Mouse (Mus musculus) embryonic facial prominence, embryonic 12.5 days (tissue): Measurements from ENCODE around the gene Clstn2. TPM values are rescaled to one million over a fixed set of nuclear protein-coding genes. Genes with fewer than 3 reads are reported as not detected.

Experiments used
- ATAC-seq: fragments of 200-750 bp; cut with Nextera tagmentation; 2 replicates; pipeline ENCODE4 v1.8.0; 2017; ENCODE audit not compliant: insufficient number of reproducible peaks, insufficient read depth, low FRiP score, low TSS enrichment
- H3K27ac ChIP-seq: fragments of 300-500 bp; sonication (generic); 2 replicates; pipeline ENCODE4 v1.5.1; 2016; ENCODE audit warnings: mild to moderate bottlenecking
- H3K27me3 ChIP-seq: fragments of 300-500 bp; sonication (generic); 2 replicates; pipeline ENCODE4 v1.6.1; 2016; ENCODE audit warnings: mild to moderate bottlenecking, moderate library complexity
- H3K36me3 ChIP-seq: fragments of 300-500 bp; sonication (generic); 2 replicates; pipeline ENCODE4 v1.6.1; 2016; ENCODE audit warnings: mild to moderate bottlenecking
- H3K4me1 ChIP-seq: fragments of 300-500 bp; sonication (generic); 2 replicates; pipeline ENCODE4 v1.6.1; 2016
- H3K4me2 ChIP-seq: fragments of 300-500 bp; sonication (generic); replicated peaks from 2 replicates; pipeline ENCODE4 v1.6.1; 2016; ENCODE audit warnings: mild to moderate bottlenecking, moderate library complexity
- H3K4me3 ChIP-seq: fragments of 300-500 bp; sonication (generic); 2 replicates; pipeline ENCODE4 v1.5.1; 2016; ENCODE audit warnings: mild to moderate bottlenecking
- H3K9ac ChIP-seq: fragments of 300-500 bp; sonication (generic); 2 replicates; pipeline ENCODE4 v1.6.1; 2016; ENCODE audit warnings: mild to moderate bottlenecking, moderate library complexity
- H3K9me3 ChIP-seq: fragments of 300-500 bp; sonication (generic); 2 replicates; pipeline ENCODE4 v1.6.1; 2016; ENCODE audit warnings: mild to moderate bottlenecking, moderate library complexity
- WGBS: fragments of 180-500 bp; shearing (Covaris S2); methylation state at CpG from one replicate; pipeline ENCODE4 v1.1.7; 2016; 5-methylcytosine and 5-hydroxymethylcytosine counted together
- polyA plus RNA-seq: library from polyadenylated mRNA; unstranded; fragments of >200 nt; fragmentation: Nextera tagmentation; extraction: Ambion mirVana; gene quantifications from 2 replicates; pipeline ENCODE4 v1.2.1, GENCODE M21; 2016

The Clstn2 gene
- polyA plus RNA-seq, 1 experiment from 2014 or later = 3.5 TPM

- H3K36me3 ChIP-seq = no peaks in the 10 kb centered on the region
- H3K4me2 ChIP-seq = no peak overlapping the region
- H3K4me1 ChIP-seq = no peaks in the 10 kb centered on the region
- H3K9me3 ChIP-seq = no peaks in the 10 kb centered on the region
- H3K27me3 ChIP-seq = no peaks in the 10 kb centered on the region
- no peak for ATAC-seq
- WGBS = 79% methylated on average over 4 of the region's 4 CpGs
- H3K9ac ChIP-seq = no peak overlapping the region
- no peak overlapping the region for H3K27ac ChIP-seq
- no peak overlapping the region for H3K4me3 ChIP-seq
Observed at GRCm38 (mm10) chr9:97660989-97661388, 372.0 kb downstream of the Clstn2 start.

DNA sequence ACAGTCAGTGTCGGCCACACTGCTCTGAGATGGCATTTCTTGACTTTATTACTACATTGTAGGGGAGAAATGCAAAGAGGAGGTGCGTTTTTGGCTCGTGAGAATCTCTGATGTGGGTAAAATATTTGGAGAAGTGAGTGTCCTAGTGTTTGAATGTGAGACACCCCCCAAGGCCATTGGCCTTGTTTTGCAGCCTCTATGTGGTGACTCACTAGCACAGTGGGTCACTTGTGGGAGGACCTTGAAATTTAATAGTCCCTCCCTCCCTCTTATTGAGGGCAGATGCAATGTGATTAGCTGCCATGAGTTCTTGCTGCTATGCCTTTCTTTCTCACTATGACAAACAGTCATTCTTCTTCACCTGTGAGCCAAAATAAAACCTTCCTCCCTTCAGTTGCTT lies 374.2 kb downstream of the Clstn2 start:
- ATAC-seq = no peak
- Histone ChIP-seq H3K4me2 (no peak overlapping the region), H3K9me3 (no peaks in the 10 kb centered on the region), H3K27ac (no peak overlapping the region), H3K4me3 (no peak overlapping the region), H3K27me3 (no peaks in the 10 kb centered on the region), H3K9ac (no peak overlapping the region), H3K4me1 (no peaks in the 10 kb centered on the region), H3K36me3 (no peaks in the 10 kb centered on the region)
- WGBS = 80% methylated on average over 3 of the region's 3 CpGs

DNA sequence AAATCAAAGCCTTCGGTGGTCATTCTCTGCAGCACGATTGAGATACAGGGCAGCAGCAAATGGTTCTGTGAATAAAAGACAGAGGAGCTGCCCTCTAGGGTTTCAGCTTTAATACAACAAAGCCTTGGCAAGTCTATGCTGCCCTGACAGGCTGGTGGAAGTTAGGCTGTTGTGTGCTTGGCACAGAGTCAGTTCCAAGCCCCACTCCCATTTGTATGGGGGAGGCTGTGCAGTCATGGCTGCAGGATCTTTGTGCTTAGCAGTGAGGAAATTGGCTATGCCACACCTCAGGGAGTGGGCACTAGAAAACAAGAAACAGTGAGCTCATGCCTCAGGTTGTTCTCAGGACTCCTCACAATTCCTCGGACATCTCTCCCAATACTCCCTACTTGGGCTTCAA lies 384.6 kb downstream of the Clstn2 start:
- no peak for ATAC-seq
- Histone ChIP-seq H3K4me1 (no peaks in the 10 kb centered on the region), H3K27ac (no peak overlapping the region), H3K27me3 (no peaks in the 10 kb centered on the region), H3K4me2 (no peak overlapping the region), H3K36me3 (no peaks in the 10 kb centered on the region), H3K9ac (no peak overlapping the region), H3K9me3 (no peaks in the 10 kb centered on the region), H3K4me3 (no peak overlapping the region)
- WGBS = 73% methylated on average over 3 of the region's 3 CpGs

DNA sequence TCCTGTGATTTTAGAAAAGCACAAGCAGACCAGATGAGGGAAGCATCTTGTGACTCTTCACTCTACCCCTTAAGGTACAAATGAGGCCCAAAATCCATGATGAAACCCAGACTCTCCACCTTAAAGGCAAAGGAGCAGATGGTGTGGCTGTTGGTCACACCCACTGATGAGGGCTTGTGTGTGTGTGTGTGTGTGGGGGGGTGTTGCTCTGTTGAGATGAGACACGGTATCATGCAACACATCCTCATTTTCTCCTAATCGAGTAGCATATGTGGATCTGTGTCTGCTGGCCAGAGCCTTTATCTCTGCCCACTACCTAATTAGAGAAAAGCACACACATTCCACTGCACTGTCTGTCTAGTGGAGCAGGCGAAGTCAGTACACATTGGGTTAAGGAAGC lies 387.2 kb downstream of the Clstn2 start:
- no peaks in the 10 kb centered on the region for H3K9me3 ChIP-seq
- no peaks in the 10 kb centered on the region for H3K27me3 ChIP-seq
- H3K9ac ChIP-seq = no peak overlapping the region
- H3K4me2 ChIP-seq = no peak overlapping the region
- H3K27ac ChIP-seq = no peak overlapping the region
- ATAC-seq = no peak
- H3K36me3 ChIP-seq = no peaks in the 10 kb centered on the region
- H3K4me3 ChIP-seq = no peak overlapping the region
- no peaks in the 10 kb centered on the region for H3K4me1 ChIP-seq
- 82% methylated on average over 3 of the region's 3 CpGs for WGBS

GRCm38 (mm10) chr9:97642396-97642795 lies 390.6 kb downstream of the Clstn2 start:
- Histone ChIP-seq H3K27ac (no peak overlapping the region), H3K36me3 (no peaks in the 10 kb centered on the region), H3K9me3 (no peaks in the 10 kb centered on the region), H3K27me3 (no peaks in the 10 kb centered on the region), H3K4me1 (no peaks in the 10 kb centered on the region), H3K4me3 (no peak overlapping the region), H3K4me2 (no peak overlapping the region), H3K9ac (no peak overlapping the region)
- 82% methylated on average over 7 of the region's 7 CpGs for WGBS
- ATAC-seq = no peak

GRCm38 (mm10) chr9:97639967-97640549 lies 392.9 kb downstream of the Clstn2 start:
- ATAC-seq = no peak
- no peaks in the 10 kb centered on the region for H3K27me3 ChIP-seq
- H3K9me3 ChIP-seq = no peaks in the 10 kb centered on the region
- no peaks in the 10 kb centered on the region for H3K4me1 ChIP-seq
- 93% methylated on average over 6 of the region's 6 CpGs for WGBS
- no peak overlapping the region for H3K27ac ChIP-seq
- no peak overlapping the region for H3K4me3 ChIP-seq
- H3K9ac ChIP-seq = no peak overlapping the region
- no peak overlapping the region for H3K4me2 ChIP-seq
- no peaks in the 10 kb centered on the region for H3K36me3 ChIP-seq

GRCm38 (mm10) chr9:97638683-97639354 lies 394.2 kb downstream of the Clstn2 start:
- Histone ChIP-seq H3K4me1 (no peaks in the 10 kb centered on the region), H3K36me3 (no peaks in the 10 kb centered on the region), H3K9ac (no peak overlapping the region), H3K4me3 (no peak overlapping the region), H3K9me3 (no peaks in the 10 kb centered on the region), H3K27ac (no peak overlapping the region), H3K27me3 (no peaks in the 10 kb centered on the region), H3K4me2 (no peak overlapping the region)
- ATAC-seq = no peak
- WGBS = 83% methylated on average over 9 of the region's 9 CpGs

- peak overlapping the region; percentile 6; the same call in 1 of the 2 replicates for H3K27ac ChIP-seq
- no peak overlapping the region for H3K4me3 ChIP-seq
- H3K9me3 ChIP-seq = no peaks in the 10 kb centered on the region
- H3K36me3 ChIP-seq = no peaks in the 10 kb centered on the region
- no peaks in the 10 kb centered on the region for H3K27me3 ChIP-seq
- H3K9ac ChIP-seq = no peak overlapping the region
- WGBS = 64% methylated on average over 4 of the region's 4 CpGs
- H3K4me2 ChIP-seq = no peak overlapping the region
- no peaks in the 10 kb centered on the region for H3K4me1 ChIP-seq
- no peak for ATAC-seq
Observed at GRCm38 (mm10) chr9:97635351-97635750, 397.6 kb downstream of the Clstn2 start.

- H3K4me3 ChIP-seq = no peak overlapping the region
- H3K4me2 ChIP-seq = no peak overlapping the region
- H3K4me1 ChIP-seq = no peaks in the 10 kb centered on the region
- H3K36me3 ChIP-seq = no peaks in the 10 kb centered on the region
- WGBS = 69% methylated on average over 3 of the region's 3 CpGs
- no peaks in the 10 kb centered on the region for H3K9me3 ChIP-seq
- H3K9ac ChIP-seq = no peak overlapping the region
- ATAC-seq = no peak
- no peaks in the 10 kb centered on the region for H3K27me3 ChIP-seq
- peak overlapping the region; percentile 6; the same call in 1 of the 2 replicates for H3K27ac ChIP-seq
Observed at GRCm38 (mm10) chr9:97634831-97635230, 398.1 kb downstream of the Clstn2 start.

DNA sequence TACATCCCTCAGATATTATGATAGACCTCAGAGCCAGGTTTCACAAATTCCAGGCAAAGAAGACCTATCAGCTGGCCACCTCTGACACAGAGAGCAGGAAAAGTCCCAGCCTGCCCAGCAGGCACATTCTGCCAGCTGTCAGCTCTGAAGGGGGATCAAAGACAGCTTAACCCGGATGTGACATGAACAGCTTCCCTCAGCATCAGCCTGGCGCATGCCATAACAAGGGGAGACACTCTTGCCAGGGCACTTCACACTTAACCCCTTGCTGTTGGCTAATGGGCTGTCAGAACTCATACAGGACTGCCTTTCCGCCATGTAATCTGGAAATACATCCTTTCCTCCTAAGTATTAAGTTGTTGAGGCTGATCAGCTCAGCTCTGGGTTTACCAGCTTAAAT lies 403.8 kb downstream of the Clstn2 start:
- Histone ChIP-seq H3K4me3 (no peak overlapping the region), H3K4me2 (no peak overlapping the region), H3K9me3 (no peaks in the 10 kb centered on the region), H3K36me3 (no peaks in the 10 kb centered on the region), H3K4me1 (no peaks in the 10 kb centered on the region), H3K27me3 (no peaks in the 10 kb centered on the region), H3K27ac (no peak overlapping the region), H3K9ac (no peak overlapping the region)
- 27% methylated on average over 3 of the region's 3 CpGs for WGBS
- no peak for ATAC-seq

- Histone ChIP-seq H3K9me3 (no peaks in the 10 kb centered on the region), H3K9ac (no peak overlapping the region), H3K4me1 (no peaks in the 10 kb centered on the region), H3K4me2 (no peak overlapping the region), H3K36me3 (no peaks in the 10 kb centered on the region), H3K27me3 (no peaks in the 10 kb centered on the region), H3K27ac (no peak overlapping the region), H3K4me3 (no peak overlapping the region)
- 46% methylated on average over 6 of the region's 6 CpGs for WGBS
- no peak for ATAC-seq
Observed at GRCm38 (mm10) chr9:97628361-97628908, 404.5 kb downstream of the Clstn2 start.

GRCm38 (mm10) chr9:97627916-97628315 lies 405.1 kb downstream of the Clstn2 start:
- Histone ChIP-seq H3K4me3 (no peak overlapping the region), H3K9ac (no peak overlapping the region), H3K4me1 (no peaks in the 10 kb centered on the region), H3K27me3 (no peaks in the 10 kb centered on the region), H3K36me3 (no peaks in the 10 kb centered on the region), H3K9me3 (no peaks in the 10 kb centered on the region), H3K4me2 (no peak overlapping the region), H3K27ac (no peak overlapping the region)
- no peak for ATAC-seq
- WGBS = 82% methylated on average over 3 of the region's 3 CpGs
